Mouse (Mus musculus): Measurements from ENCODE around the gene Pklr.
A peak's percentile ranks its signal among the peaks of the same experiment; 100 is the strongest.

Pklr gene

DNA sequence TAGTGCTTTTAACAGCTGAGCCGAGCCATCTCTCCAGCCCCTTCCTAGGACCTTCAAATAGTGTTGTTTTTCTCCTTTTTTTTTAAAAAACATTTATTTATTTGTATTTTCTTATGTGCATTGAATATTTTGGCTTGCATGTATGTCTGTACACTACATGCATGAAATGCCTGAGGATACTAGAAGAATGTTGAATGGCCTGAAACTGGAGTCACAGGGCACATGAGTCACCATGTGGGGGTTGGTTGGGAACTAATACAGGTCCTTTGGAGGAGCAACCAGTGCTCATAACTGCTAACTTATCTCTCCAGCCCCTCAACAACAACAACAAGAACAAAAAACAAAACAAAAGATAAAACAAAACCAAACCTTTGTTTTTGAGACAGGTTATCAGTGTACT lies 27.2 kb downstream of the Pklr start:
- Histone ChIP-seq H3K36me3 (ENCODE audit: insufficient read depth, low read length) (peaks cover 25% of the 10 kb centered on the region), H3K4me3 (replicated peaks; ENCODE audit: low read length) (no peak overlapping the region), H3K9me3 (ENCODE audit: low read length) (no peaks in the 10 kb centered on the region), H3K27me3 (ENCODE audit: insufficient read depth, low read length) (peaks cover 16% of the 10 kb centered on the region), H3K4me1 (replicated peaks; ENCODE audit: low read depth, low read length) (peaks cover 54% of the 10 kb centered on the region)
- TF ChIP-seq CTCF (conservative IDR thresholded peaks at IDR 0.05; ENCODE audit: low read length), result no peak
- TF ChIP-seq POU5F1 (IDR thresholded peaks at IDR 0.05; ENCODE audit: borderline replicate concordance, low read length), result no peak
- no peak for TF ChIP-seq NANOG (IDR thresholded peaks at IDR 0.05; ENCODE audit: borderline replicate concordance, low read length)

DNA sequence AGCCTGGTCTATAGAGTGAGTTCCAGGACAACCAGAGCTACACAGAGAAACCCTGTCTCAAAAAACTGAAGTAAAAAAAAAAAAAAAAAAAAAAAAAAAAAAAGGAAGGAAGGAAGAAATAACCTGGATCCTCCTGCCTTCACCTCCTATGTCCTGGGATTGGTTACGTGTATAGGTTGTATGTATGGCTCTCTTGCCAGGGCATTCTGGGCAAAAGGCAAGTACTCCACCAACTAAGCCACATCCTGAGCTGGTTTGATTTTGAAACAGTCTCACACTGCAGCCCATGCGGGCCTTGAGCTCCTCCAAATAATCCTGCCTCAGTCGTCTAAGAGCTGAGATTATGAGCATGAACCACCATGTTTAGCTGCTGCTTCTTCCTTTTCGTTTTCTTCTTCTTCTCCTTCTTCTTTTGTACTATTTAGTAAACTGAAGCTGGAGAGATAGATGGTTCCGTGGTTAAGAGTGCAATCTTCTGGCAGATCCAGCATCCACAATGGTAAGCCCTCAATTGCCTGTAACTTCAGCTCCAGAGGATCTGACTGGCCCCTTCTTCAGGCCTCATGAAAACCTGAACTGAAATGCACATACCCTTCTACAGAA lies 27.8 kb downstream of the Pklr start:
- Histone ChIP-seq H3K9me3 (ENCODE audit: low read length) (no peaks in the 10 kb centered on the region), H3K36me3 (ENCODE audit: insufficient read depth, low read length) (peaks cover 31% of the 10 kb centered on the region), H3K4me3 (replicated peaks; ENCODE audit: low read length) (peak overlapping the region; percentile 91), H3K27me3 (ENCODE audit: insufficient read depth, low read length) (peaks cover 10% of the 10 kb centered on the region), H3K4me1 (replicated peaks; ENCODE audit: low read depth, low read length) (peaks cover 54% of the 10 kb centered on the region)
- TF ChIP-seq POU5F1 (IDR thresholded peaks at IDR 0.05; ENCODE audit: borderline replicate concordance, low read length) (no peak), NANOG (IDR thresholded peaks at IDR 0.05; ENCODE audit: borderline replicate concordance, low read length) (no peak), CTCF (conservative IDR thresholded peaks at IDR 0.05; ENCODE audit: low read length) (no peak)

DNA sequence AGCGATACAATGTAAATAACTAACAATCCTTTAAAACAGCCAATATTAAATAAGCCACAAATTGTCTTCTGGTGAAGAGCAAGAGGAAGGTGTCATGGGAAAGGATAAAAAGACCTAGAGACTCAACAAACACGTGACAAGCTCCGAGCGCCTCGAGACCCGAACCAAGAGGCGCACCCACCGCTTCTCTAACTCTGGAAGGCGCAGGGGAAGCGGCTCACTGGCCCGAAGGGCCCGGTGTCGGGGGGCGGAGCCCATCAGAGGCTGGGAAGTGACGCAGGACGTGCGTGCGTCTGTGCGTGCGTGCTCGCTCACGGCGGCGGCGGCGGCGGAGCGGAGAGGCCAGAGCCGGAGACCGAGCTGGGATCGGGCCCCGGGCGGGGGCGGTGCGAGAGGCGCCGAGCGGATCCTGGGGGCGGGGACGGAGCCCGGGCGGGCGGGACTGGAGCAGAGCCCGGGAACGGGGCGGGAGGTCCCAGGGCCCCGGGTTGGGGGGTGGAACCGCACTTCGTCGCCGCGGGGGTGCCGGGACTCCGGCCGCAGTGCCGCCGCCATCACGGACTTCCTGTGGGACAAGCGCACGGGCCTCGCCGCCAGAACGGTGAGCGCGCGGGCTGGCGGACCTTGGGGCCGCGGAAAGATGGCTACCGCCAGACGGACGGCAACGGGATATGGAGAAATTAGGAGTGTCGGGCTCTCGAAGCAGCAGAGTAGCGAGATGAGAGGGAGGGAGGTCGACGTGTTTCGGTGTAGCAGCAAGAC lies 28.7 kb downstream of the Pklr start, which contains the start of gene Clk2:
TSS of gene Clk2 (plus strand) at position 290 of the 762 bp plus-strand sequence.
- TF ChIP-seq POU5F1 (IDR thresholded peaks at IDR 0.05; ENCODE audit: borderline replicate concordance, low read length) (no peak), NANOG (IDR thresholded peaks at IDR 0.05; ENCODE audit: borderline replicate concordance, low read length) (no peak), CTCF (conservative IDR thresholded peaks at IDR 0.05; ENCODE audit: low read length) (no peak)
- peak within 1 kb of the TSS; percentile 91 for H3K4me3 ChIP-seq (replicated peaks; ENCODE audit: low read length)
- H3K36me3 ChIP-seq (ENCODE audit: insufficient read depth, low read length), result peaks cover 40% of the 10 kb centered on the region
- peaks cover under 1% of the 10 kb centered on the region; the same call in 1 of the 2 replicates for H3K27me3 ChIP-seq (ENCODE audit: insufficient read depth, low read length)
- H3K4me1 ChIP-seq (replicated peaks; ENCODE audit: low read depth, low read length), result peaks cover 52% of the 10 kb centered on the region
- no peaks in the 10 kb centered on the region for H3K9me3 ChIP-seq (ENCODE audit: low read length)

DNA sequence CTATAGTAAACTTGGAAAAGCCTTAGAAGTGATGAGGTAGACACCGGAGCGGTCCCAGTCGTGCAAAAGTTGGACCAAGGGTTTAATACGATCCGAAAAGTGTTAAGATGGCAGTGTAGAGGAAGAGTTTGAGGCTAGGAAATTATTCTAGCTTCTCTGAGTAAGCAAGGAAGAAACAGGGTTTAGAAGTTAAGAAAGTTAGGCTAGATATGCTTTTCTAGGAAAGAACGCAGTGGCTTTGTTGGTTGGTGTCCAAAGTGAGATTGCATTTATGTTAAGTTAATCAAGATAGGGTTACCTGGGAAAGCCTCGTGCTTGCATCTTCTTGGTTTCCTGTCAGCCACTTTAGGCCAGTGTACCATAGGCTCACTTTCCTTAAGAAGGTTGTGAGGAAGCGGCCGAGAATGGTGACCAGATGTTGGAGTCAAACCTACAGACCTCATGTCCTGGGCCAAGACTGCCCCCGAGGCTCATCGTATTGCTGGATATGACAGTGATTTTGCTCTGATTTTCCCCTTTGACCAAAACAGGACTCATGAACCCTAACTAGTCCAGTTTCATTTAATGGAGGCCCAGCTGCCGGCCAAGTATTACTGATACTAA lies 29.4 kb downstream of the Pklr start:
- Histone ChIP-seq H3K4me1 (replicated peaks; ENCODE audit: low read depth, low read length) (peaks cover 52% of the 10 kb centered on the region), H3K4me3 (replicated peaks; ENCODE audit: low read length) (peak overlapping the region; percentile 91), H3K9me3 (ENCODE audit: low read length) (no peaks in the 10 kb centered on the region), H3K27me3 (ENCODE audit: insufficient read depth, low read length) (no peaks in the 10 kb centered on the region), H3K36me3 (ENCODE audit: insufficient read depth, low read length) (peaks cover 47% of the 10 kb centered on the region)
- no peak for TF ChIP-seq POU5F1 (IDR thresholded peaks at IDR 0.05; ENCODE audit: borderline replicate concordance, low read length)
- TF ChIP-seq NANOG (IDR thresholded peaks at IDR 0.05; ENCODE audit: borderline replicate concordance, low read length), result no peak
- no peak for TF ChIP-seq CTCF (conservative IDR thresholded peaks at IDR 0.05; ENCODE audit: low read length)

GRCm38 (mm10) chr3:89166945-89167344 lies 31.0 kb downstream of the Pklr start:
- peaks cover 62% of the 10 kb centered on the region for H3K36me3 ChIP-seq (ENCODE audit: insufficient read depth, low read length)
- H3K27me3 ChIP-seq (ENCODE audit: insufficient read depth, low read length), result no peaks in the 10 kb centered on the region
- H3K4me3 ChIP-seq (replicated peaks; ENCODE audit: low read length), result peak overlapping the region; percentile 13; the same call in 1 of the 2 replicates
- no peaks in the 10 kb centered on the region for H3K9me3 ChIP-seq (ENCODE audit: low read length)
- peaks cover 50% of the 10 kb centered on the region for H3K4me1 ChIP-seq (replicated peaks; ENCODE audit: low read depth, low read length)
- TF ChIP-seq POU5F1 (IDR thresholded peaks at IDR 0.05; ENCODE audit: borderline replicate concordance, low read length) (no peak), CTCF (conservative IDR thresholded peaks at IDR 0.05; ENCODE audit: low read length) (no peak), NANOG (IDR thresholded peaks at IDR 0.05; ENCODE audit: borderline replicate concordance, low read length) (no peak)

- Histone ChIP-seq H3K4me1 (replicated peaks; ENCODE audit: low read depth, low read length) (peaks cover 27% of the 10 kb centered on the region), H3K36me3 (ENCODE audit: insufficient read depth, low read length) (peaks cover 85% of the 10 kb centered on the region), H3K27me3 (ENCODE audit: insufficient read depth, low read length) (no peaks in the 10 kb centered on the region), H3K9me3 (ENCODE audit: low read length) (no peaks in the 10 kb centered on the region), H3K4me3 (replicated peaks; ENCODE audit: low read length) (no peak overlapping the region)
- no peak for TF ChIP-seq NANOG (IDR thresholded peaks at IDR 0.05; ENCODE audit: borderline replicate concordance, low read length)
- TF ChIP-seq POU5F1 (IDR thresholded peaks at IDR 0.05; ENCODE audit: borderline replicate concordance, low read length), result no peak
- no peak for TF ChIP-seq CTCF (conservative IDR thresholded peaks at IDR 0.05; ENCODE audit: low read length)
Observed at GRCm38 (mm10) chr3:89174844-89175243, 38.9 kb downstream of the Pklr start.

- no peaks in the 10 kb centered on the region for H3K27me3 ChIP-seq (ENCODE audit: insufficient read depth, low read length)
- no peak overlapping the region for H3K4me3 ChIP-seq (replicated peaks; ENCODE audit: low read length)
- TF ChIP-seq POU5F1 (IDR thresholded peaks at IDR 0.05; ENCODE audit: borderline replicate concordance, low read length) (no peak), NANOG (IDR thresholded peaks at IDR 0.05; ENCODE audit: borderline replicate concordance, low read length) (no peak), CTCF (conservative IDR thresholded peaks at IDR 0.05; ENCODE audit: low read length) (no peak)
- peaks cover 85% of the 10 kb centered on the region for H3K36me3 ChIP-seq (ENCODE audit: insufficient read depth, low read length)
- no peaks in the 10 kb centered on the region for H3K9me3 ChIP-seq (ENCODE audit: low read length)
- H3K4me1 ChIP-seq (replicated peaks; ENCODE audit: low read depth, low read length), result peaks cover 29% of the 10 kb centered on the region
Observed at GRCm38 (mm10) chr3:89175544-89175943, 39.6 kb downstream of the Pklr start.

GRCm38 (mm10) chr3:89176421-89176820 lies 40.5 kb downstream of the Pklr start:
- no peaks in the 10 kb centered on the region for H3K9me3 ChIP-seq (ENCODE audit: low read length)
- no peaks in the 10 kb centered on the region for H3K27me3 ChIP-seq (ENCODE audit: insufficient read depth, low read length)
- TF ChIP-seq NANOG (IDR thresholded peaks at IDR 0.05; ENCODE audit: borderline replicate concordance, low read length), result no peak
- no peak for TF ChIP-seq CTCF (conservative IDR thresholded peaks at IDR 0.05; ENCODE audit: low read length)
- no peak for TF ChIP-seq POU5F1 (IDR thresholded peaks at IDR 0.05; ENCODE audit: borderline replicate concordance, low read length)
- peaks cover 38% of the 10 kb centered on the region for H3K4me1 ChIP-seq (replicated peaks; ENCODE audit: low read depth, low read length)
- H3K36me3 ChIP-seq (ENCODE audit: insufficient read depth, low read length), result peaks cover 85% of the 10 kb centered on the region
- H3K4me3 ChIP-seq (replicated peaks; ENCODE audit: low read length), result no peak overlapping the region

Data from E14TG2a.4 (cell line).